Mouse (Mus musculus) right cerebral cortex, adult 18-20 months (tissue): ENCODE data around the gene Sema3a.
A peak's percentile ranks its signal among the peaks of the same experiment; 100 is the strongest.

Experiments
- DNase-seq: peaks from one replicate; pipeline ENCODE4 v3.0.0; 2022; ENCODE audit warnings: mixed read lengths

Gene Sema3a

GRCm38 (mm10) chr5:13125241-13125692 is at the start of gene Sema3a:
Gene Sema3a, plus strand, starts transcription at chr5:13125414.
- DNase-seq = no peak

GRCm38 (mm10) chr5:13084777-13085439 is 40.3 kb upstream of the Sema3a start:
- no peak for DNase-seq

- no peak for DNase-seq
These were observed 34.8 kb upstream of the Sema3a start for GRCm38 (mm10) chr5:13090431-13090830.

DNA sequence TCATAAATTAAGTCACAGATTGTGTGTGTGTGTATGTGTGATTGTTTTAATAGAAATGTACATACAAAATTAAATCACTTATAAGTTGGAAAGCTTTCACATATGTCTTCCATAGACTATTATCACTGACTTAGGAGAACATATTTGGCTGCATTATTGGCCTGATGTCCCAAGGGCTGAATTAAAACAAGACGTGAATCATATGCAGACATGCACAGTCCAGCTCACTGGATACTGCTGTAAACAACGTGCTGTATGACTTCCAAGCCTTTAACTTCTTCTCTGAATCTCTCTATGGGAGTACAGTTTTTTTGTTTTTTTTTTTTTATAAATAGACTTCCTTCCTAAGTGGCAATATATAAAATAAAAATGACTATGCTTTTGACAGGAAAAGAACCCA is 15.7 kb upstream of the Sema3a start:
- DNase-seq = no peak

GRCm38 (mm10) chr5:13117236-13117635 is 8.0 kb upstream of the Sema3a start:
- no peak for DNase-seq

DNA sequence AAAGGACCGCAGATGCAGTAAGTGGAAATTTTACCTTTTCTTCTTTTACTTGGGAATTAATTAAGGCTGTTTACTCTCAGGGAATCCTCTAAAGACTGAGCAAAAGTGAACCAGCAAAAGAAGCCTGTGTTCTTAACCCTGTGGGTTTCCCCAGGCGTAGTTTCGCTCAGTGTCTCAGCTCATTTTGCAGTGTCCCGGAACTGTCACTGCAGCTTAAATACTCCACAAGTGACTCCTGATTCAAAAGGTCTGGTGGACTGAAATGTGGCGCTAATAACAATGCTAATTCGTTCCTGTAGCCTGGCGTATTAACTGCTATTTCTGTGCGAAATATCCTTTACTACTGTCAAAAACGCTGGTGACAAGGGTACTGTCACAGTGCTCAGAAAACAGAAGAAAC is 543 bp downstream of the Sema3a start:
- no peak for DNase-seq

DNA sequence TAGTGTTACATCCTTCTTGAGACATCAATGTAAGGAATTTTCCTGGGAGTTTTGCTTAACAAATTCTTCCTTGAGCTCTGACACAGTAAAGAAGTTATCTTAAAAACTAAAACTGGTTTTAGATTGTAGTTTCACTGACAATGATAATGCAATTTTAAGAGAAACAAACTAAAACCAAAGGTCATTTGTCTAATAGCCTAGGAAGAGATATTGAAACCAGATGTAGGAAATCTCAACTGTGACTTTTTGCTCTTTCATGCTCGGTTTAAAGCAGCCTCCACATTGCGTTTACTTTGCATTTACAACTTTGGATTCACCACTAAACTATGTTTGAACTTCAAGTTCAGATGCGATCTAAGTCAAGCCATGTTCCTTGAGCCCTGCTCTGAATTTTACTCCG is 982 bp downstream of the Sema3a start:
- no peak for DNase-seq

DNA sequence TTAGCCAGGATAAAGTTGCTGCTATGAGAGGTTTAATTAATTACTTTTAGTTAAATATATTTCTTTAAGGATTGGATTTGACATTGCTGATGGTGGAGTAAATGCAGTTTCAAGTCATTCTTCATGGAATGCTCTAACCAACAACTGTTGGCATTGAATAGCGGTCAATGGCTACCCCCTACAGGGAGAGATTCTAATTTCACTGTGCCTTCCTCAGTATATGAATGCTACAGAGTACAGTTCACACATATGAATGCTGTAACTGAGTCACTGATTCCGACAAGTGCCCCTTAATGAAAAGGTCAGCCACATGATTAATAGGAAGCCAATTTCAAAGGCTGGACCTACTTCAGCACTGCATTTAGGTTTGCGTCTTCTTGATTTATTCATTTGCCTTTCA is 1.9 kb downstream of the Sema3a start:
- no peak for DNase-seq

DNA sequence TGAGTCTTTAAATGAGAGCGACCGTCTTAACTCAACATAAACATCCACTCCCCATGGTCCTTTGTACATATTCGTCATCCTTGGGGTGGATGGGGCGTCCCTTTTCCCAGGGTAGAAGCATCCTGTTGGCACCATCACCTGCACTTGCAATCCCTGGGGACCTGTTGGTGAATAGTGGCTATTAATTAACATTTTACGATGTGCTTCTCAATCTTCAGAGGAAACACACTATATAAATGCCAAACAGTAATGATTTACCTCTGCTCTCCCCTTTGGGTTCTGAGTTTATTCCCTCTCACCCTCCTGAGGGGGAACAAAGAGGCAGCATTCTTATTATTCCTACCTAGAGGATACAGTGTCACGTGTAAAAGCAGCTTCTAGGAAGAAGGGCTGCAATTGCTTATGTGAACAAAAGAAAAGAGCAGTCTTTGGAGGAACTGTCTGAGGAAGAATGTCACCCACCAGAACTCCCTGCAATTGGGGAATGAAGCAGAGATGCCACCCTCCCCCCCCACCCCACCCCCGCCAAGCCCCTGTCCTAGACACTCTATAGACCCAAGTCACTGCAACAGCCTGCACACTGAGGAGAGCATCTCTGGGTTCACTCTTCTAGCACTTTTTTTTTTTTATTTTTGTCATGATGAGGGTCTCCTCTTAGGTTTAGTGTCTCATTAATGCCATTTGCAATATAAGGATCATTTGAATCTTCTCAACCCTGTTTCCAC is 19.7 kb downstream of the Sema3a start:
- no peak for DNase-seq

- DNase-seq = no peak
These were observed 24.7 kb downstream of the Sema3a start for GRCm38 (mm10) chr5:13149909-13150308.

- DNase-seq = no peak
These were observed 25.8 kb downstream of the Sema3a start for GRCm38 (mm10) chr5:13151002-13151401.

DNA sequence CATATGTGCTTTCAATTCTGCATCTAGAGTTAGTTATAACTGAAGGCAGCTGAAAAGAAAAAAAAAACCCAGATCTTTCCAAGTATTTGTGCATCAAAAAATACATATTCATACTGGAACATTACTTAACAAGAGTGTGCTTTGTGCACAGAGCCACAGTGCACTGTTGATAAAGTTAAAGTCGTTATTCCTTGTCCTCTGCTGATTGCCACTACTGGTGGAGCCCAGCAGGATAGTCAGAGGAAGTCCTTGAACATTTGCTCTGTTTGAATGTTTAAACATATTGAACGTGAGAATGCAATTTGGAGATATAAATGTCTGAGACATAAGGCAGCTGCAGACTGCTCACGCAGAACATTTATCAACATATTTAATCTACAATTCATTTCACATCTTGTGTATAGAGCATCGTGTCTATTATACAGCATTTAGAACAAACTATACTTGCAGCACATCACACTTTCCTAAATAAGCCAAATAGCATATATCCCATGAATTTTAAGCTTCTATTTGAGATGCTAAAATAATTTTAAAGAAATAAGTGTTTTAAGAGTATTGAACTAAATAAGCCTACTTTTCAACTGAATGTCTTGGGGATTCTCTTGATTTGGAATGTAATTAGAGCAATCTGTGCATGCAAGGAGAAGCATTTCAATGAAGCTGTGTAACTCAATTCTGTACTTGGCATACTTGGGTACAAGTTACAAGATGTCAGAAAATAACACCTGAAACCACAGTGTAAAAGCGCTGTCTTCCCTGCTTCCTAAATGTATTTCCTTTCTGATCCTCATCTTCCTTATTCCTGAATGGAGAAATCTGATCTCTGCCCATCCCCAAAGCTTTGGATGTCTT is 32.8 kb downstream of the Sema3a start:
- no peak for DNase-seq

GRCm38 (mm10) chr5:13182186-13182585 is 57.0 kb downstream of the Sema3a start:
- DNase-seq = no peak

- DNase-seq = no peak
These were observed 72.7 kb downstream of the Sema3a start for GRCm38 (mm10) chr5:13197886-13198285.

GRCm38 (mm10) chr5:13199709-13200108 is 74.5 kb downstream of the Sema3a start:
- no peak for DNase-seq

- DNase-seq = no peak
These were observed 130.1 kb downstream of the Sema3a start for GRCm38 (mm10) chr5:13255353-13255752.

DNA sequence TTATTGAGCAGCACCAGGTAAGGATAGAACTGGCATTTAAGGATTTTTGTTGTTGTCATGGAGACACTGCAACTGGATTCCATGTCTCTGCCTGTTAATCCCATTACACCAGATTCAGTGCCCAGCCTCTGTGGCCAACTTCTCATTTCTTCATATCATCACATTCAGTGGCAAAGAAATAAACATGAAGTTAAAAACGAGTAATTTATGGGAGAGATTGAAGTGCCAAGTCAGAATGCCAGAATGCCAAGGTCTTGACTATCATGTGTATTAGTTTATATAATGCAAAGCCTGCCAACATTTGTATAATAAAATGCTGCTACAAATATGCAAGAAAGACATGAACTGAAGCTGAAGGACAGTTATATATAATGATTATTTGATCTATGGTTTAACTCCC is 131.1 kb downstream of the Sema3a start:
- DNase-seq = no peak

DNA sequence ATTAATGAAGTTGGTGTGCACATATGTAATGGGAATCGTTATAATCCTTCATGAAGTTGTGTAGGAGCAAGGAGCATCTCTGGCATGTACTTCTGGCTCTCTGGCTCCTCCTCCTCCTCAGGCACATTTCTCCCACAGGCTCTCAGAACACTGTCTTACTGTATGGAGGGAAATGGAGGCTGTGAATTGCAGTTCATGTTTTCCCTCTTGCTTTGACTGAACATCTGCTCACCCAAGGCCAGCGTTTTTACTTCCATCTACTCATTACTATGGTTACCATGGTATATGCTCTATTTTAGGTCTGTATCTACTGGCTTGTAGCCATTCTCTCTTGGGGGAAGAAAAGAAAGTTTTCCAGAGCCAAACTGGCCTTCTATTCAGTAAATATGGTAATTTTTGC is 137.9 kb downstream of the Sema3a start:
- DNase-seq = peak; percentile 56

DNA sequence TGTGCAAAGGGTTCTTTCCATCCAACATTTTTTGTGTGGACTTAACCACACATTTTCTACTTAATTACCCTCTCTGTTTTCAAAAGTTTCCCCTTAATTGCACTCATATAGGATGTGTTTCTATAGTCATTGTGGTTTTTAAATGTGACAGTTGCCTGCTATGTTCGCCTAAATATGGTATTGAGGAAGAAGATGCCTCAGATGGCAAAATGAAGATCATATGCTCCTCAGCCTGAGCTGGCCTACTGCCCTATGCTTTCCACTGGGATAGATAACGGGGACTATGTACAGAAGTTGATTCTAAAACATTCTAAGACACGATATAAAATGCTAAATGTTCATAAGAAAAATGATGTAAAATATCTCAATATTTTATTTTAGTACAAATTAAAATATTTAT is 138.3 kb downstream of the Sema3a start:
- DNase-seq = no peak

DNA sequence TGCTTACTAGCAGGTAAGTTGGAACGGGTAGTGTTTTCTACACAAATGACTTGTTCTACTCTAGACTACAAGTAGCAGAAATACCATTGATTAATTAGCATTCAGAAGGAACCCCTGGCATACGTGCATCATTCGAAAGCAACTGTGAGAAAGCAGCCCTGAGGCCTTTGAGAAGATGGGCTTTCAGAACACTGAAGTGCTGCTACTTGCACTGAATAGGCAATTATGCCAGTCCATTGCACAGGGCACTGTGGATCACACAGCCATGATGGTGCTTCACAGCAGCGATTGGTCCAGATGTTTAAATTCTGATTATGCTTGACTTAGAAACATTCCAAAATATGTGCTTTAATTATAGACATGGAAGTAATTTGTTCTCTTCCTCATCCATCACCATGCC is 187.5 kb downstream of the Sema3a start:
- DNase-seq = no peak

DNA sequence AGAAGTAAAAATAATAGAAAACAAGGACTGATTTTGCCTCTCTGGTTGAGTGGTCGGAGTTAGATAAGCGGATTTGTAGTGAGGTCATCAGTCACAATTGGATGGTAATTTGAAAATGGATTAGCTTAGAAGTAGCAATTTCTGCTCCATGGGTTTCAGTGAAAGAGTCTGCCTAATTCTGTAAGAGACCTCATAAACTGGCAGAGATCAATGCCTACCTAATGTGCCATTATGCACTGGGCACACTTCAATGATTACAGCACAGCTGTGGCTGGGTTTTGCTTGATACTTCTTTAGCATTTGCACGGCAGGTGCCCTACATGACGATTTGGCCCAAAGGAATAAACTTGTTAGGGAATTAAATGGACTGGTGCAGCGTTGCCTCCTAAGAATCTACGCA is 188.8 kb downstream of the Sema3a start:
- DNase-seq = no peak

- DNase-seq = no peak
These were observed 193.7 kb downstream of the Sema3a start for GRCm38 (mm10) chr5:13318728-13319429.

GRCm38 (mm10) chr5:13320138-13320537 is 194.9 kb downstream of the Sema3a start:
- no peak for DNase-seq
